Mouse (Mus musculus) liver, embryonic 13.5 days (tissue): ENCODE measurements around the gene Aftph. TPM values are rescaled to one million over a fixed set of nuclear protein-coding genes. Genes with fewer than 3 reads are reported as not detected.

ENCODE experiments used
- ATAC-seq: fragments of 200-750 bp; cut with Nextera tagmentation; 2 replicates; pipeline ENCODE4 v1.8.0; 2017; ENCODE audit warnings: low read depth, mild to moderate bottlenecking, moderate number of reproducible peaks, moderate library complexity
- DNase-seq: peaks from one replicate; pipeline ENCODE4 v3.0.0; 2022
- H3K27ac ChIP-seq: fragments of 300-500 bp; sonication (generic); 2 replicates; pipeline ENCODE4 v1.5.1; 2015; ENCODE audit warnings: moderate library complexity, mild to moderate bottlenecking, inconsistent platforms
- H3K27me3 ChIP-seq: fragments of 300-500 bp; sonication (generic); 2 replicates; pipeline ENCODE4 v1.6.1; 2015; ENCODE audit warnings: mild to moderate bottlenecking, inconsistent platforms
- H3K36me3 ChIP-seq: fragments of 300-500 bp; sonication (generic); 2 replicates; pipeline ENCODE4 v1.6.1; 2015; ENCODE audit warnings: mild to moderate bottlenecking, inconsistent platforms
- H3K4me1 ChIP-seq: fragments of 300-500 bp; sonication (generic); replicated peaks from 2 replicates; pipeline ENCODE4 v1.6.1; 2015; ENCODE audit warnings: inconsistent platforms
- H3K4me2 ChIP-seq: fragments of 300-500 bp; sonication (generic); 2 replicates; pipeline ENCODE4 v1.6.1; 2015; ENCODE audit warnings: inconsistent platforms, mild to moderate bottlenecking, moderate library complexity
- H3K4me3 ChIP-seq: fragments of 300-500 bp; sonication (generic); replicated peaks from 2 replicates; pipeline ENCODE4 v1.5.1; 2015; ENCODE audit warnings: mild to moderate bottlenecking, inconsistent platforms
- H3K9ac ChIP-seq: fragments of 300-500 bp; sonication (generic); 2 replicates; pipeline ENCODE4 v1.6.1; 2015; ENCODE audit warnings: mild to moderate bottlenecking, inconsistent platforms
- H3K9me3 ChIP-seq: fragments of 300-500 bp; sonication (generic); replicated peaks from 2 replicates; pipeline ENCODE4 v1.6.1; 2016; ENCODE audit warnings: inconsistent platforms
- WGBS: fragments of 180-500 bp; shearing (Covaris S2); methylation state at CpG from one replicate; pipeline ENCODE4 v1.1.7; 2015; ENCODE audit not compliant: insufficient replicate concordance; 5-methylcytosine and 5-hydroxymethylcytosine counted together
- polyA plus RNA-seq: library from polyadenylated mRNA; unstranded; fragments of >200 nt; fragmentation: Nextera tagmentation; extraction: Ambion mirVana; gene quantifications from 2 replicates; pipeline ENCODE4 v1.2.1, GENCODE M21; 2015

Aftph gene
- polyA plus RNA-seq, 1 experiment from 2014 or later = 12.0 TPM

GRCm38 (mm10) chr11:20661652-20662051, 79.7 kb downstream of the Aftph start:
- no peak overlapping the region for H3K4me2 ChIP-seq
- 25% methylated on average over 4 of the region's 4 CpGs for WGBS
- H3K27me3 ChIP-seq = peaks cover 4% of the 10 kb centered on the region; the same call in 1 of the 2 replicates
- no peak overlapping the region for H3K4me3 ChIP-seq
- H3K36me3 ChIP-seq = no peaks in the 10 kb centered on the region
- ATAC-seq (no peak), DNase-seq (peak; percentile 41)
- no peaks in the 10 kb centered on the region for H3K9me3 ChIP-seq
- H3K27ac ChIP-seq = no peak overlapping the region
- H3K9ac ChIP-seq = no peak overlapping the region
- H3K4me1 ChIP-seq = peaks cover 13% of the 10 kb centered on the region

- H3K27ac ChIP-seq = no peak overlapping the region
- DNase-seq (no peak), ATAC-seq (no peak; the same call in 1 of the 2 replicates)
- no peak overlapping the region for H3K4me2 ChIP-seq
- H3K9ac ChIP-seq = no peak overlapping the region
- H3K36me3 ChIP-seq = no peaks in the 10 kb centered on the region
- WGBS = 59% methylated on average over 14 of the region's 14 CpGs
- H3K27me3 ChIP-seq = peaks cover 6% of the 10 kb centered on the region; the same call in 1 of the 2 replicates
- peaks cover 26% of the 10 kb centered on the region for H3K4me1 ChIP-seq
- H3K4me3 ChIP-seq = no peak overlapping the region
- no peaks in the 10 kb centered on the region for H3K9me3 ChIP-seq
Observed at GRCm38 (mm10) chr11:20660111-20661097, 81.0 kb downstream of the Aftph start.

GRCm38 (mm10) chr11:20659094-20659493, 82.3 kb downstream of the Aftph start:
- DNase-seq = no peak
- H3K27me3 ChIP-seq = peaks cover 6% of the 10 kb centered on the region; the same call in 1 of the 2 replicates
- no peak for ATAC-seq
- no peak overlapping the region for H3K27ac ChIP-seq
- no peak overlapping the region for H3K4me2 ChIP-seq
- H3K9ac ChIP-seq = no peak overlapping the region
- peaks cover 33% of the 10 kb centered on the region for H3K4me1 ChIP-seq
- no peak overlapping the region for H3K4me3 ChIP-seq
- H3K9me3 ChIP-seq = no peaks in the 10 kb centered on the region
- WGBS = 95% methylated on average over 3 of the region's 3 CpGs
- H3K36me3 ChIP-seq = peaks cover 6% of the 10 kb centered on the region

GRCm38 (mm10) chr11:20656711-20657057, 84.7 kb downstream of the Aftph start:
- no peak overlapping the region for H3K4me3 ChIP-seq
- peak overlapping the region; percentile 37 for H3K4me2 ChIP-seq
- H3K9ac ChIP-seq = 0 out of 2 replicates have a peak overlapping the region, but pooled peaks have one; percentile 15

GRCm38 (mm10) chr11:20655795-20656710, 85.3 kb downstream of the Aftph start:
- Histone ChIP-seq H3K27ac (0 out of 2 replicates have a peak overlapping the region, but pooled peaks have one; percentile 0), H3K4me1 (peaks cover 43% of the 10 kb centered on the region), H3K27me3 (peaks cover 6% of the 10 kb centered on the region; the same call in 1 of the 2 replicates), H3K9ac (0 out of 2 replicates have a peak overlapping the region, but pooled peaks have one; percentile 15), H3K4me2 (peak overlapping the region; percentile 37), H3K4me3 (0 out of 2 replicates have a peak overlapping the region, but pooled peaks have one; percentile 7), H3K9me3 (no peaks in the 10 kb centered on the region), H3K36me3 (peaks cover 35% of the 10 kb centered on the region)
- ATAC-seq = peak; percentile 30
- no peak for DNase-seq
- 17% methylated on average over 18 of the region's 18 CpGs for WGBS

More at GRCm38 (mm10) chr11:20656711-20657057, 84.7 kb downstream of the Aftph start:
- no peak for ATAC-seq
- peaks cover 6% of the 10 kb centered on the region; the same call in 1 of the 2 replicates for H3K27me3 ChIP-seq
- peaks cover 29% of the 10 kb centered on the region for H3K36me3 ChIP-seq
- no peak overlapping the region for H3K27ac ChIP-seq
- WGBS = 26% methylated on average over 10 of the region's 10 CpGs
- no peak for DNase-seq
- H3K4me1 ChIP-seq = peaks cover 39% of the 10 kb centered on the region
- H3K9me3 ChIP-seq = no peaks in the 10 kb centered on the region

- WGBS = 74% methylated on average over 1 of the region's 1 CpGs
- Histone ChIP-seq H3K4me1 (peaks cover 41% of the 10 kb centered on the region), H3K27ac (no peak overlapping the region), H3K27me3 (no peaks in the 10 kb centered on the region), H3K9me3 (no peaks in the 10 kb centered on the region), H3K36me3 (peaks cover 68% of the 10 kb centered on the region), H3K9ac (no peak overlapping the region), H3K4me2 (no peak overlapping the region), H3K4me3 (no peak overlapping the region)
- ATAC-seq (no peak), DNase-seq (no peak)
Observed at GRCm38 (mm10) chr11:20651166-20651565, 90.2 kb downstream of the Aftph start.

GRCm38 (mm10) chr11:20650006-20650639, 91.3 kb downstream of the Aftph start:
- 91% methylated on average over 17 of the region's 17 CpGs for WGBS
- Histone ChIP-seq H3K27ac (no peak overlapping the region), H3K4me2 (no peak overlapping the region), H3K9ac (no peak overlapping the region), H3K4me1 (peaks cover 36% of the 10 kb centered on the region), H3K4me3 (no peak overlapping the region), H3K36me3 (peaks cover 68% of the 10 kb centered on the region), H3K9me3 (no peaks in the 10 kb centered on the region), H3K27me3 (no peaks in the 10 kb centered on the region)
- no peak for DNase-seq
- ATAC-seq = no peak

- WGBS = 92% methylated on average over 5 of the region's 5 CpGs
- Histone ChIP-seq H3K4me2 (no peak overlapping the region), H3K27me3 (no peaks in the 10 kb centered on the region), H3K9ac (no peak overlapping the region), H3K27ac (no peak overlapping the region), H3K4me1 (peaks cover 40% of the 10 kb centered on the region), H3K4me3 (no peak overlapping the region), H3K9me3 (no peaks in the 10 kb centered on the region), H3K36me3 (peaks cover 66% of the 10 kb centered on the region)
- ATAC-seq (no peak), DNase-seq (no peak)
Observed at GRCm38 (mm10) chr11:20649477-20649876, 91.9 kb downstream of the Aftph start.

GRCm38 (mm10) chr11:20647902-20648625, 93.3 kb downstream of the Aftph start:
- no peak overlapping the region for H3K4me2 ChIP-seq
- H3K36me3 ChIP-seq = peaks cover 52% of the 10 kb centered on the region
- no peak overlapping the region for H3K4me3 ChIP-seq
- H3K27ac ChIP-seq = no peak overlapping the region; the same call in 1 of the 2 replicates
- H3K27me3 ChIP-seq = no peaks in the 10 kb centered on the region
- DNase-seq (no peak), ATAC-seq (peak; percentile 29; the same call in 1 of the 2 replicates)
- H3K9ac ChIP-seq = no peak overlapping the region
- H3K4me1 ChIP-seq = peaks cover 45% of the 10 kb centered on the region
- H3K9me3 ChIP-seq = no peaks in the 10 kb centered on the region
- WGBS = 76% methylated on average over 19 of the region's 19 CpGs
